Mouse (Mus musculus) forebrain, postnatal 0 days (tissue): ENCODE measurements at regions not wholly inside any gene's neighbourhood (a gene's known extent, or its start where the extent isn't known, plus 50 kb on each side); places are given as distances from the start of the nearest gene placed in this dataset.
"Not testable (repeated sequence)": the region's sequence is repeated elsewhere in the genome, so short reads cannot be mapped to it uniquely, and the experiment has no call there.

Source experiments
- ATAC-seq: fragments of 200-750 bp; cut with Nextera tagmentation; 2 replicates; pipeline ENCODE4 v1.8.0; 2017; ENCODE audit warnings: mild to moderate bottlenecking, moderate library complexity
- DNase-seq: peaks from one replicate; pipeline ENCODE4 v3.0.0-alpha.2; 2015
- H3K27ac ChIP-seq: fragments of 300-500 bp; sonication (generic); 2 replicates; pipeline ENCODE4 v1.5.1; 2014; ENCODE audit warnings: low read depth, mild to moderate bottlenecking, antibody characterized with exemption, low read length, moderate library complexity, mixed read lengths
- H3K27me3 ChIP-seq: fragments of 300-500 bp; sonication (generic); 2 replicates; pipeline ENCODE4 v1.6.1; 2014; ENCODE audit warnings: mild to moderate bottlenecking, low read length, mixed read lengths; ENCODE audit not compliant: insufficient read depth
- H3K36me3 ChIP-seq: fragments of 300-500 bp; sonication (generic); 2 replicates; pipeline ENCODE4 v1.6.1; 2014; ENCODE audit warnings: mild to moderate bottlenecking, moderate library complexity; ENCODE audit not compliant: insufficient read depth
- H3K4me1 ChIP-seq: fragments of 300-500 bp; sonication (generic); 2 replicates; pipeline ENCODE4 v1.6.1; 2014; ENCODE audit warnings: antibody characterized with exemption; ENCODE audit not compliant: insufficient read depth
- H3K4me2 ChIP-seq: fragments of 300-500 bp; sonication (generic); 2 replicates; pipeline ENCODE4 v1.6.1; 2014; ENCODE audit warnings: low read depth, mild to moderate bottlenecking, moderate library complexity
- H3K4me3 ChIP-seq: fragments of 300-500 bp; sonication (generic); 2 replicates; pipeline ENCODE4 v1.5.1; 2014; ENCODE audit warnings: low read depth, low read length, mixed read lengths
- H3K9ac ChIP-seq: fragments of 300-500 bp; sonication (generic); 2 replicates; pipeline ENCODE4 v1.6.1; 2014; ENCODE audit warnings: mild to moderate bottlenecking
- H3K9me3 ChIP-seq: fragments of 300-500 bp; sonication (generic); 2 replicates; pipeline ENCODE4 v1.6.1; 2016; ENCODE audit warnings: low read length
- CTCF ChIP-seq: sonication (generic); IDR thresholded peaks from 2 replicates; pipeline ENCODE4 v1.5.1; 2016; ENCODE audit warnings: antibody characterized with exemption, control low read depth, low read depth
- WGBS: fragments of 180-500 bp; shearing (Covaris S2); extraction: QIAGEN DNeasy Blood & Tissue Kit; methylation state at CpG from one replicate; pipeline ENCODE4 v1.1.7; 2014; 5-methylcytosine and 5-hydroxymethylcytosine counted together

DNA sequence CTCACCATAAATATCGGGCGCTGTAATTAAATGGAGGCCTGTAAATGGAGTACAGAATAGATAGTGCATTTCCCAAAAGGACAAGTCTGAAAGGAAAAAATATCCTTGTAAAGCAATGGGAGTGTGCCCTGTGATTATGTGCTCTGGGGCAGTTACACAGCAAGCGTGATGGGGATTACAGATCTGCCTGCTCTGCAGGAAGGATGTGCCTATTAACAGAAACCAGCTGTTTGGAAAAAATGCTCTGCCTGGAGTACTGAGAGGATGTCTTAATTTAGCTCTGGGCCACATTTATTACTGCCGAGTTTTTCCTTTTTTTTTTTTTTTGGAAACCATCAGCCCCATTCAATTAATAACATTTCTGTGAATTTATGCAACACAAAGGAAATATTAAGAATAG is 344.9 kb upstream of the Tpk1 start:
- Histone ChIP-seq H3K36me3 (no peaks in the 10 kb centered on the region), H3K4me3 (no peak overlapping the region), H3K9ac (no peak overlapping the region), H3K27ac (0 out of 2 replicates have a peak overlapping the region, but pooled peaks have one; percentile 2), H3K27me3 (no peaks in the 10 kb centered on the region), H3K9me3 (no peaks in the 10 kb centered on the region), H3K4me1 (no peaks in the 10 kb centered on the region), H3K4me2 (no peak overlapping the region)
- WGBS, result 71% methylated on average over 4 of the region's 4 CpGs
- ATAC-seq (peak; percentile 53; the same call in 1 of the 2 replicates), DNase-seq (peak; percentile 2)
- TF ChIP-seq CTCF, result no peak

DNA sequence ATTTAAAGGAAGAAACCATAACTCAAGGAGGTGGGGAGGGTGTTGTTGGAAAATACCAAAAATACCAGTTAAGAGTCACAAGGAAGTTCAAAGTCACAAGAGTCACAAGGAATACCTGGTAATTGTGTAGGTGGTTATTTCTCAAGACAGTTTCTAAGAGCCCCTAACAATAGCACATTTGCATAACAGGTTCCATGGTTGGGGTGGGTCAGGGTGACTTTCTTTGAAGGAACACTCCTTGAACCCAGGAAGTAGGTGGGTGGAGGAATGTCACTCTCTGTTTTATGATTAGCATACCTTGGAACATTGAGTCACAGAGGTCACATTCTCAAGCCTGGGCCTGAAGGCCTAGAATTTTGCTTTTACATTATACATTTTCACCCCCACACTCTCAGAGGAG is 341.1 kb upstream of the Tpk1 start:
- H3K36me3 ChIP-seq, H3K9me3 ChIP-seq, H3K4me3 ChIP-seq, ATAC-seq, DNase-seq, H3K4me2 ChIP-seq, H3K27ac ChIP-seq, H3K9ac ChIP-seq, H3K4me1 ChIP-seq, H3K27me3 ChIP-seq: not testable (repeated sequence)
